Mouse (Mus musculus): ENCODE data around the gene Ndufa3. TPM values are rescaled to one million over a fixed set of nuclear protein-coding genes. Genes with fewer than 3 reads are reported as not detected.
"Not testable (repeated sequence)": the region's sequence is repeated elsewhere in the genome, so short reads cannot be mapped to it uniquely, and the experiment has no call there.

The Ndufa3 gene
- polyA plus RNA-seq, 1 experiment from 2014 or later, result 581 TPM

- no peaks in the 10 kb centered on the region for H3K36me3 ChIP-seq (ENCODE audit: control insufficient read depth, insufficient read depth, low read length)
- 18% methylated on average over 6 of the region's 6 CpGs for WGBS
- no peak for ATAC-seq (ENCODE audit: low read depth)
- H3K9ac ChIP-seq (replicated peaks; ENCODE audit: low read depth, low read length), result no peak overlapping the region
- H3K4me2 ChIP-seq (ENCODE audit: low read depth, low read length), result no peak overlapping the region
- H3K4me3 ChIP-seq (ENCODE audit: low read depth, low read length), result no peak overlapping the region
- H3K4me1 ChIP-seq (ENCODE audit: control insufficient read depth, insufficient read depth, low read length), result no peaks in the 10 kb centered on the region
- no peaks in the 10 kb centered on the region for H3K27me3 ChIP-seq (ENCODE audit: control insufficient read depth, insufficient read depth, low read length)
- no peaks in the 10 kb centered on the region for H3K9me3 ChIP-seq (ENCODE audit: control insufficient read depth, low read length)
- no peak overlapping the region for H3K27ac ChIP-seq (ENCODE audit: low read depth, low read length)
Observed at GRCm38 (mm10) chr7:3585763-3586162, 31.4 kb upstream of the Ndufa3 start.

- H3K9me3 ChIP-seq (ENCODE audit: control insufficient read depth, low read length), result no peaks in the 10 kb centered on the region
- no peaks in the 10 kb centered on the region for H3K36me3 ChIP-seq (ENCODE audit: control insufficient read depth, insufficient read depth, low read length)
- no peaks in the 10 kb centered on the region for H3K4me1 ChIP-seq (ENCODE audit: control insufficient read depth, insufficient read depth, low read length)
- no peak overlapping the region for H3K4me2 ChIP-seq (ENCODE audit: low read depth, low read length)
- H3K27me3 ChIP-seq (ENCODE audit: control insufficient read depth, insufficient read depth, low read length), result no peaks in the 10 kb centered on the region
- H3K4me3 ChIP-seq (ENCODE audit: low read depth, low read length), result no peak overlapping the region
- no peak for ATAC-seq (ENCODE audit: low read depth)
- no peak overlapping the region for H3K27ac ChIP-seq (ENCODE audit: low read depth, low read length)
- whole genome bisulfite sequencing, result 5% methylated on average over 5 of the region's 5 CpGs
- H3K9ac ChIP-seq (replicated peaks; ENCODE audit: low read depth, low read length), result no peak overlapping the region
Observed at GRCm38 (mm10) chr7:3586255-3586654, 30.9 kb upstream of the Ndufa3 start.

DNA sequence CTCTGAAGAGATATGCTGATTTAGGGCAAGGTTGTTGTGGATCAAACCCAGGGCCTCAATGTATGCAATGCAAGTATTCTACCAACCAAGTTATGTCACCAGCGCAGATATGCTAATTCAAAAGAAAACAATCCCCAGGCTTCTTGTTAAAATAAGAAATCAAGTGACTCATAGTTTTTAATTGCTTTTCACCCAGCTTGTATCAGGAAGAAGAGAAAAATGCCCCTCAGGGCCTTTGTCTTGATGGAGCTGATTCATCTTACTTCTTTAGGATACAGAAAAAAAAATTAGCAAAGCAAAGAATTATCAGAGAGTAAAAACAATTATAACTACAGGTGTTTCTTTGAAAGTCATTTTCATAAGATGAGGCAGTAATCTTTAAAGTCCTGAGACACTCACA, 29.9 kb upstream of the Ndufa3 start:
- no peak overlapping the region for H3K27ac ChIP-seq (ENCODE audit: low read depth, low read length)
- no peaks in the 10 kb centered on the region for H3K4me1 ChIP-seq (ENCODE audit: control insufficient read depth, insufficient read depth, low read length)
- no peak overlapping the region for H3K4me2 ChIP-seq (ENCODE audit: low read depth, low read length)
- no peaks in the 10 kb centered on the region for H3K27me3 ChIP-seq (ENCODE audit: control insufficient read depth, insufficient read depth, low read length)
- no peak overlapping the region for H3K9ac ChIP-seq (replicated peaks; ENCODE audit: low read depth, low read length)
- H3K4me3 ChIP-seq (ENCODE audit: low read depth, low read length), result no peak overlapping the region
- 84% methylated on average over 1 of the region's 1 CpGs for WGBS
- no peaks in the 10 kb centered on the region for H3K36me3 ChIP-seq (ENCODE audit: control insufficient read depth, insufficient read depth, low read length)
- no peak for ATAC-seq (ENCODE audit: low read depth)
- H3K9me3 ChIP-seq (ENCODE audit: control insufficient read depth, low read length), result no peaks in the 10 kb centered on the region

DNA sequence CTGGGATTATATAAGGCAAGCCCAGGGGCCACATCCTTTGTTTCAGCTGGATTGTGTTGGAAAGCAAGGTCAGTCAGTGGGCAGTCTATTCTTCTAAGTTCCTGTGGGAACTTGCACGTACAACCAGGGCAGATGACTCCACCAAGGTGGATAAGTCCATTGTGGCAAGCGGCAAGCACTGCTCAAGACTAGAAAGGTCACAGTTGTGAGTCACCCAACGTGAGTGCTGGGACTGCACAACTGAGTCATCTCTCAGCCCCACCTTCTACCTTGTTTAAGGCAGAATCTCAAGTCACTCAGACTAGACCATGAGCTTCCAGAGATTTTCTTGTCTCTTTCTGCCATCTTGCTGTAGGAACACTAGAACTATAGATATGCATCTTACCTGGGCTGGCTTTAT, 26.6 kb upstream of the Ndufa3 start:
- Histone ChIP-seq H3K36me3 (ENCODE audit: control insufficient read depth, insufficient read depth, low read length) (no peaks in the 10 kb centered on the region), H3K4me3 (ENCODE audit: low read depth, low read length) (no peak overlapping the region), H3K9me3 (ENCODE audit: control insufficient read depth, low read length) (no peaks in the 10 kb centered on the region), H3K27me3 (ENCODE audit: control insufficient read depth, insufficient read depth, low read length) (no peaks in the 10 kb centered on the region), H3K4me2 (ENCODE audit: low read depth, low read length) (no peak overlapping the region), H3K4me1 (ENCODE audit: control insufficient read depth, insufficient read depth, low read length) (no peaks in the 10 kb centered on the region), H3K27ac (ENCODE audit: low read depth, low read length) (no peak overlapping the region), H3K9ac (replicated peaks; ENCODE audit: low read depth, low read length) (no peak overlapping the region)
- WGBS, result 79% methylated on average over 3 of the region's 3 CpGs
- ATAC-seq (ENCODE audit: low read depth), result no peak

GRCm38 (mm10) chr7:3591534-3591933, 25.6 kb upstream of the Ndufa3 start:
- 82% methylated on average over 1 of the region's 1 CpGs for WGBS
- ATAC-seq (ENCODE audit: low read depth), result no peak
- no peaks in the 10 kb centered on the region for H3K27me3 ChIP-seq (ENCODE audit: control insufficient read depth, insufficient read depth, low read length)
- no peak overlapping the region for H3K9ac ChIP-seq (replicated peaks; ENCODE audit: low read depth, low read length)
- no peak overlapping the region for H3K4me3 ChIP-seq (ENCODE audit: low read depth, low read length)
- no peak overlapping the region for H3K4me2 ChIP-seq (ENCODE audit: low read depth, low read length)
- no peak overlapping the region for H3K27ac ChIP-seq (ENCODE audit: low read depth, low read length)
- no peaks in the 10 kb centered on the region for H3K36me3 ChIP-seq (ENCODE audit: control insufficient read depth, insufficient read depth, low read length)
- H3K9me3 ChIP-seq (ENCODE audit: control insufficient read depth, low read length), result no peaks in the 10 kb centered on the region
- H3K4me1 ChIP-seq (ENCODE audit: control insufficient read depth, insufficient read depth, low read length), result no peaks in the 10 kb centered on the region

- no peak for ATAC-seq (ENCODE audit: low read depth)
- no peaks in the 10 kb centered on the region for H3K27me3 ChIP-seq (ENCODE audit: control insufficient read depth, insufficient read depth, low read length)
Observed at GRCm38 (mm10) chr7:3593855-3594254, 23.3 kb upstream of the Ndufa3 start.

GRCm38 (mm10) chr7:3594686-3595085, 22.5 kb upstream of the Ndufa3 start:
- H3K4me2 ChIP-seq (ENCODE audit: low read depth, low read length), result no peak overlapping the region
- H3K4me1 ChIP-seq (ENCODE audit: control insufficient read depth, insufficient read depth, low read length), result no peaks in the 10 kb centered on the region
- H3K27me3 ChIP-seq (ENCODE audit: control insufficient read depth, insufficient read depth, low read length), result no peaks in the 10 kb centered on the region
- no peak for ATAC-seq (ENCODE audit: low read depth)
- H3K27ac ChIP-seq (ENCODE audit: low read depth, low read length), result no peak overlapping the region
- H3K4me3 ChIP-seq (ENCODE audit: low read depth, low read length), result no peak overlapping the region
- no peaks in the 10 kb centered on the region for H3K9me3 ChIP-seq (ENCODE audit: control insufficient read depth, low read length)
- 22% methylated on average over 5 of the region's 5 CpGs for WGBS
- H3K36me3 ChIP-seq (ENCODE audit: control insufficient read depth, insufficient read depth, low read length), result no peaks in the 10 kb centered on the region
- H3K9ac ChIP-seq (replicated peaks; ENCODE audit: low read depth, low read length), result no peak overlapping the region

More at GRCm38 (mm10) chr7:3593855-3594254, 23.3 kb upstream of the Ndufa3 start:
- no peak overlapping the region for H3K4me3 ChIP-seq (ENCODE audit: low read depth, low read length)
- no peak overlapping the region for H3K9ac ChIP-seq (replicated peaks; ENCODE audit: low read depth, low read length)
- no peak overlapping the region for H3K4me2 ChIP-seq (ENCODE audit: low read depth, low read length)
- H3K4me1 ChIP-seq (ENCODE audit: control insufficient read depth, insufficient read depth, low read length), result no peaks in the 10 kb centered on the region
- no peak overlapping the region for H3K27ac ChIP-seq (ENCODE audit: low read depth, low read length)
- H3K36me3 ChIP-seq (ENCODE audit: control insufficient read depth, insufficient read depth, low read length), result no peaks in the 10 kb centered on the region
- no peaks in the 10 kb centered on the region for H3K9me3 ChIP-seq (ENCODE audit: control insufficient read depth, low read length)

GRCm38 (mm10) chr7:3595146-3595545, 22.0 kb upstream of the Ndufa3 start:
- Histone ChIP-seq H3K9ac (replicated peaks; ENCODE audit: low read depth, low read length) (no peak overlapping the region), H3K4me2 (ENCODE audit: low read depth, low read length) (no peak overlapping the region), H3K27ac (ENCODE audit: low read depth, low read length) (no peak overlapping the region), H3K4me3 (ENCODE audit: low read depth, low read length) (no peak overlapping the region), H3K9me3 (ENCODE audit: control insufficient read depth, low read length) (no peaks in the 10 kb centered on the region), H3K27me3 (ENCODE audit: control insufficient read depth, insufficient read depth, low read length) (no peaks in the 10 kb centered on the region), H3K4me1 (ENCODE audit: control insufficient read depth, insufficient read depth, low read length) (no peaks in the 10 kb centered on the region), H3K36me3 (ENCODE audit: control insufficient read depth, insufficient read depth, low read length) (no peaks in the 10 kb centered on the region)
- 19% methylated on average over 9 of the region's 9 CpGs for WGBS
- no peak for ATAC-seq (ENCODE audit: low read depth)

GRCm38 (mm10) chr7:3597755-3598154, 19.4 kb upstream of the Ndufa3 start:
- not testable (repeated sequence) for H3K36me3 ChIP-seq (ENCODE audit: control insufficient read depth, insufficient read depth, low read length); H3K9me3 ChIP-seq (ENCODE audit: control insufficient read depth, low read length); H3K9ac ChIP-seq (replicated peaks; ENCODE audit: low read depth, low read length); ATAC-seq (ENCODE audit: low read depth); H3K4me3 ChIP-seq (ENCODE audit: low read depth, low read length); H3K27me3 ChIP-seq (ENCODE audit: control insufficient read depth, insufficient read depth, low read length); H3K4me2 ChIP-seq (ENCODE audit: low read depth, low read length); H3K27ac ChIP-seq (ENCODE audit: low read depth, low read length); H3K4me1 ChIP-seq (ENCODE audit: control insufficient read depth, insufficient read depth, low read length)
- WGBS, result 56% methylated on average over 1 of the region's 1 CpGs

- Histone ChIP-seq H3K9ac (replicated peaks; ENCODE audit: low read depth, low read length) (no peak overlapping the region), H3K27ac (ENCODE audit: low read depth, low read length) (no peak overlapping the region)
- 12% methylated on average over 4 of the region's 4 CpGs for WGBS
Observed at GRCm38 (mm10) chr7:3601119-3601518, 16.1 kb upstream of the Ndufa3 start.

More at GRCm38 (mm10) chr7:3601119-3601518, 16.1 kb upstream of the Ndufa3 start:
- no peaks in the 10 kb centered on the region for H3K36me3 ChIP-seq (ENCODE audit: control insufficient read depth, insufficient read depth, low read length)
- H3K4me2 ChIP-seq (ENCODE audit: low read depth, low read length), result no peak overlapping the region
- no peaks in the 10 kb centered on the region for H3K4me1 ChIP-seq (ENCODE audit: control insufficient read depth, insufficient read depth, low read length)
- no peaks in the 10 kb centered on the region for H3K27me3 ChIP-seq (ENCODE audit: control insufficient read depth, insufficient read depth, low read length)
- H3K9me3 ChIP-seq (ENCODE audit: control insufficient read depth, low read length), result no peaks in the 10 kb centered on the region
- peak; percentile 65 for ATAC-seq (ENCODE audit: low read depth)
- no peak overlapping the region for H3K4me3 ChIP-seq (ENCODE audit: low read depth, low read length)

All from neural tube, embryonic 14.5 days (tissue).